Mouse (Mus musculus): ENCODE results near the gene Wdr62. TPM values are rescaled to one million over a fixed set of nuclear protein-coding genes. Genes with fewer than 3 reads are reported as not detected.

Gene Wdr62
- total RNA-seq (2017), result 8.2 and 17.5 TPM in 2 replicates

DNA sequence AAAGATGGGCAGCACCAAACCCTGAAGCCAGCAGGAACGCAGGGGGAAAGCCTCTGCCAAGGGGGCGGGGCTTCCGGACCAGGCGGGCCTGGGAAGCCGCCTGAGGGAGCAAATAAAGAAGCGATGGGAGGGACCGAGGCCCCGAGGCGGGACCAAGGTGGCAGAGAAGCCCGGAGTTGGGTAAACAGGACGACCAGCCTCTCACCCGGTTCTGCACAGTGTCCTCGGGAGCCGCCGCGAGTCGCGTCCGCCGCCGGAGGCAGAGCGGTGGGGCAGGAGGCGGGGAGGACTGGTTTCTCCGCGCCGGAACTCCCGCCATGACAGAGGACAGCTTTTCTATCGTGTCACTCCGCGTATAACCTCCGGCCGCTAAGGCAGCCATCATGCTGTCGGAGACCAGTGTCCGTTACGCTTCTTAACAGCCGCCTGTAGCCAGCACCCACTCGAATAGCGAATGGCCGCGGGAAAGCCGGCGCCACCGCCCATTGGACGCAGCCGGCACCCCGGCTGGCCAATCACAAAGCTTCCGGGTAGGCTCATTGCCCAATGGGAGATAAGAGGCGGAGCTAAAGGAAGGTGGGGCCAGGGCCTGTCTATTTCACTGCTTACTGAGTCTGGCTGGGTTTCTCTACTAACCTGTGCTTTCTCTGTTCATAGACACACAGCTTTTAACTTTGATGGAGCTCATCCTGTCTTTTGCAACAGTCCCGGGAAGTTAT lies at the start of gene Wdr62, which contains the start of gene Thap8:
TSS of gene Wdr62 (minus strand) at position 469 of the 719 bp plus-strand sequence.
TSS of gene Thap8 (plus strand) at position 144 of the 719 bp plus-strand sequence.
- peak; percentile 95 for ATAC-seq (replicated peaks; ENCODE audit: low read depth, poor library complexity, severe bottlenecking)

GRCm38 (mm10) chr7:30328379-30328778 lies 48.2 kb upstream of the Wdr62 start:
- no peak for ATAC-seq (replicated peaks; ENCODE audit: low read depth, poor library complexity, severe bottlenecking)

GRCm38 (mm10) chr7:30327140-30327539 lies 46.9 kb upstream of the Wdr62 start:
- no peak for ATAC-seq (replicated peaks; ENCODE audit: low read depth, poor library complexity, severe bottlenecking)

DNA sequence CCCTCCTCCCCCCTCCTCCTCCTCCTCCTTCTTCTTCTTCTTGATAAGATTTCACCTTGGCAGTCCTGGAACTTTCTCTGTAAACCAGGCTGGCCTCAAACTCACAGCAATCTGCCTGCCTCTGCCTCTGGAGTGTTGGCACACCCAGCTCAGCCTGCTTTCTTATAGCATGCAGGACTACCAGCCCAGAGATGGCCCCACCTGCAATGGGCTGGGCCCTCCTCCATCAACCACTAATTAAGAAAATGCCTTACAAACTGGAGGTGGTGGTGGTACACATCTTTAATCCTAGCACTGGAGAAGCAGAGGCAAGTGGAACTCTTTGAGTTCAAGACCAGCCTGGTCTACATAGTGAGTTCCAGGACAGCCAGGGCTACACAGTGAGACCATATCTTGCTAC lies 46.2 kb upstream of the Wdr62 start:
- ATAC-seq (replicated peaks; ENCODE audit: low read depth, poor library complexity, severe bottlenecking), result no peak

DNA sequence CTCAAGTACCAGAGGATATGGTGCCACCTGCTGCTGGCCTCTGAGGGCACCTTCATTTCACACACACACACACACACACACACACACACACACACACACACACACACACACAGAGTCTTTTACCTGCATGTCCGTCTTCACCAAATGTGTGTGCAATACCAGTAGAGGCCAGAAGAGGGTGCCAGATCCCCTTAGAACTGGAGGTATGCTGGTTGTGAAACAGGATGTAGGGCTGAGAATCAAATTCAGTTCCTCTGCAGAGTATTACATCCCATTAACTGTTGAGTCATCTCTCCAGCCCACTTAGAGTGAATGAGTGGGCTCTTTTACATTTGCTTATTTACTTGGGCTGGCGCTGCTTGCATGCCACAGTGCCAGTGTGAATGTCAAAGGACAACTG lies 45.1 kb upstream of the Wdr62 start:
- peak; percentile 18 for ATAC-seq (replicated peaks; ENCODE audit: low read depth, poor library complexity, severe bottlenecking)

GRCm38 (mm10) chr7:30324300-30324944 lies 44.2 kb upstream of the Wdr62 start:
- no peak for ATAC-seq (replicated peaks; ENCODE audit: low read depth, poor library complexity, severe bottlenecking)

GRCm38 (mm10) chr7:30323795-30324194 lies 43.6 kb upstream of the Wdr62 start, which contains the start of gene Sdhaf1:
TSS of gene Sdhaf1 (minus strand) at chr7:30323895.
- ATAC-seq (replicated peaks; ENCODE audit: low read depth, poor library complexity, severe bottlenecking), result no peak

DNA sequence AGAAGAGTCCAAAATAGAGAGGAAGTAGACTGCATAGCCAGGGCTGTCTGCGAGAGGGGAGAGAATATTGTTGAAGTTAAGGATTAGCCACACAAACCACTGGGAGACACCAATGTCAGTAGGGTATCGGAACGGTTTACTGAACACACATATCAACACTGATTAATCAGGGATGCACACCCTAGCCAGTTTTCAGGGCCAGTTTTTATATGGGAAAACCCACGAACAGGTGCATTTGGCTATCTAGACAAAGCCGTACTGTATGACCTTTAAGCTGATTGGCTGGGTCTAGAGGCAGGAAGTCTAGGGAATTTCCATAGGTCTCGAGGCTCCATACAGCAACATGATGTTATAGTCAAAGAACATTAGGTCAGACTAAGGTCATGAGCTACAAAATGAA lies 42.6 kb upstream of the Wdr62 start:
- ATAC-seq (replicated peaks; ENCODE audit: low read depth, poor library complexity, severe bottlenecking), result peak; percentile 9

DNA sequence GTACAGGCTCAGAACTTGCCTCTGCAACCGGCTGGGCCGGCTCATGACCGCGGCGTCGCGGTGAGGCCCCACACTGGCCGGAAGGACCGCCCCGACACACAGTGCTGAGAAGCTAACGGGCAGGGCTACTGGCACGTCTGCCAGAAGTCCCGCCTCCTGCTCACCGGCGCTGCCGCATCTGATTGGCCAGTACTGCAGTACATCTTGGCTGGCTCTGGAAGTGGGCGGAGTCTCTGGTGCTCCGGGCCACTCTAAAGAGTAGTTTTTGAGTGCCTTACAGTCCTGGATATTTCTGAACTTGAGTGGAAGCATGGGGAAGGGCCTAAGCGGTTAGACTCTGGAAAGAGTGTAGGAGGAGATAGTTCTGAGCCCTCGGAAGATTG lies 42.1 kb upstream of the Wdr62 start:
- peak; percentile 97 for ATAC-seq (replicated peaks; ENCODE audit: low read depth, poor library complexity, severe bottlenecking)

- peak; percentile 78 for ATAC-seq (replicated peaks; ENCODE audit: low read depth, poor library complexity, severe bottlenecking)
These were observed 41.5 kb upstream of the Wdr62 start, which contains the start of gene E130208F15Rik for GRCm38 (mm10) chr7:30321539-30322284. TSS of gene E130208F15Rik (plus strand) at chr7:30321740.

DNA sequence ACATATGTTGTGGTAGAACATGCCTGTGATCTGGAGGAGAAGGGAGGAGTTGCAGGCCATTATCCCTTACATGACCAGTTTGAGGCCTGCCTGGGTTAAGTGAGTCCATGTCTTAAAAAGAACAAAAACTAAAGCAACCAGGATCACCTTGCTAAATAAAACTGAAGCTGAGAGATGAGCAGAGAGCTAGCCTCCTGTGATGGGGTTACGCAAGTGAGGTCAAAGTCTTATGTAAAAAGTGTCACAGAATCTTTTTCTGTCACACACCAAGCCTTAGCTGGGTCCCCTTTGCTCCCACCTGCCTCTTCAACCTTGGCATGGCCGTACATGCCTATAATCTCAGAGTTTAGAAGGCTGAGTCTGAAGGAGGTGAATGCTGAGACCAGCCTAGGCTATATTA lies 40.7 kb upstream of the Wdr62 start:
- ATAC-seq (replicated peaks; ENCODE audit: low read depth, poor library complexity, severe bottlenecking), result no peak

- ATAC-seq (replicated peaks; ENCODE audit: low read depth, poor library complexity, severe bottlenecking), result no peak
These were observed 37.9 kb upstream of the Wdr62 start for GRCm38 (mm10) chr7:30318142-30318541.

DNA sequence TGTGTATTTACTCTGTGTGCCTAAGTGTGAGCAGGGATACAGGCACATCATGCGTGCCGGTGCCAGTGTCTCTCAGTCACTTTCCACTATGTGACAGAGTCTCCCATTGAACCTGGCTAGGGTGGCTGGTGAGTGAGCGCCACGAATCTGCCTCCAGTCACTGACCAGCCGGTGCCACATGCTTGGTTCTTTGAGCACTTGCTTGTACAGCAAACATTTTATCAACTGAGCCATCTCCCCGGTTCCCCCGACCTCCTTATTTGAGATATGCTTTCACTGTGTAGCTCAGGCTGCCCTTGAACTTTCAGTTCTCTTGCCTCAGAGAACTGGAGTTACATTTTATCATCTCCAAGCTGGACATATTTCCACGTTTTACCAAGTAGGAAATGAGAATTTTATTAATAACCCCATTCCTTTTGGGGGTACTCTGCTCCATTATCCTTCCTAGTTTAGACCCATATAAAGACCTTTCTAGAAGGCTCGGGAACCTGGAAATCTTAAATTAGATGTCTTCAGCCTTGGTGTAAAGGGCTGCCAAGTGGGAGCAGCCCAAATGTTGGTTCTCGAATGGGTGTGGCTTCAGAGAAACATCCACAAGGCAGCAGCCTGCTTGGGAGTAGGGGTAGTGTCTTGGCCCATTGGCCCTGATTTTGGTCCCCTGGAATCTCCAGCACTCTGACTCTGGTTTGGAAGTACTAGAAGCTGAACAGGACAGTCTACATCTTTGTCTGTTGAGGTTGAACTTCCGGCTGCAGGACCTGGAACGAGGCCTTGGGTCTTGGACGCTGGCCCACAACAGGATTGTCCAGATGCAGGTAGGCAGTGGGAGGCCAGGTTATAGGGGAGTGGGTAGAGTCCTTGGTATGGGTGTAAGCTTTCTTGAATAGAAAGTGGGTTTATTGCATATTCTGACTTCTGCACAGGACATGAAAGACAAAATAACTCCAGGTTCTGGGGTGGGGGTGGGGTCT lies 35.6 kb upstream of the Wdr62 start:
- ATAC-seq (replicated peaks; ENCODE audit: low read depth, poor library complexity, severe bottlenecking), result no peak

DNA sequence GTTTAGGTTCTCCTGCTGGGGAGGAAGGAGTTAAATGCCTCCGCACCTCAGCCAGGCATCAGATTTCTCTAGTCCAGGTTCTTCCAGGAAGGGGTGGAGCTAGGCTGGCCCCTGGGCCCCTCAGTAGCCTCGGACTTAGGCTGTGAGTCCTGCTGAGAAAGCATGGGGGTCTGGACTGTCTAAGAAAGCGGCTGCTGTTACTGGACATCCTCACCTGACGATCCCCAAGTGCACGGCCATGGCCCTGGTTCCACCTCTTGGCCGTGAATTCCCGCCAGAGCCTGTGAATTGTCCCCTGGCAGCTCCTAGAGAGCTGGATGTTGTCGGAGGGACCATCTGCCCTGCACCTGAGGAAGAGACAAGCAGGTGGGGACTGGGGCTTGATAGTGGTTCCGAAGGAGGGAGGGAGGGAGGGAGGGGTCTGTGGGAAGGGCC lies 34.5 kb upstream of the Wdr62 start, which contains the start of gene Syne4:
TSS of gene Syne4 (plus strand) at position 87 of the 435 bp plus-strand sequence.
- no peak for ATAC-seq (replicated peaks; ENCODE audit: low read depth, poor library complexity, severe bottlenecking)

GRCm38 (mm10) chr7:30313666-30314320 lies 33.6 kb upstream of the Wdr62 start:
- no peak for ATAC-seq (replicated peaks; ENCODE audit: low read depth, poor library complexity, severe bottlenecking)

GRCm38 (mm10) chr7:30310136-30310535 lies 29.9 kb upstream of the Wdr62 start:
- ATAC-seq (replicated peaks; ENCODE audit: low read depth, poor library complexity, severe bottlenecking), result no peak

- ATAC-seq (replicated peaks; ENCODE audit: low read depth, poor library complexity, severe bottlenecking), result no peak
These were observed 29.3 kb upstream of the Wdr62 start for GRCm38 (mm10) chr7:30309395-30310129.
